Mouse (Mus musculus) kidney, embryonic 16.5 days (tissue): ENCODE results near the gene Ang. TPM values are rescaled to one million over a fixed set of nuclear protein-coding genes. Genes with fewer than 3 reads are reported as not detected.

Experiments
- ATAC-seq: fragments of 200-750 bp; cut with Nextera tagmentation; 2 replicates; pipeline ENCODE4 v1.8.0; 2017; ENCODE audit warnings: moderate TSS enrichment; ENCODE audit not compliant: low FRiP score, low TSS enrichment
- H3K27ac ChIP-seq: fragments of 300-500 bp; sonication (generic); 2 replicates; pipeline ENCODE4 v1.5.1; 2014; ENCODE audit warnings: low read length
- H3K27me3 ChIP-seq: fragments of 300-500 bp; sonication (generic); 2 replicates; pipeline ENCODE4 v1.6.1; 2014; ENCODE audit warnings: low read length, control low read depth, mixed read lengths; ENCODE audit not compliant: insufficient read depth
- H3K36me3 ChIP-seq: fragments of 300-500 bp; sonication (generic); 2 replicates; pipeline ENCODE4 v1.6.1; 2014; ENCODE audit warnings: low read length, control low read depth, mixed read lengths; ENCODE audit not compliant: insufficient read depth
- H3K4me1 ChIP-seq: fragments of 300-500 bp; sonication (generic); 2 replicates; pipeline ENCODE4 v1.6.1; 2014; ENCODE audit warnings: low read length, control low read depth, mixed read lengths; ENCODE audit not compliant: insufficient read depth
- H3K4me2 ChIP-seq: fragments of 300-500 bp; sonication (generic); replicated peaks from 2 replicates; pipeline ENCODE4 v1.6.1; 2014; ENCODE audit warnings: low read depth, low read length
- H3K4me3 ChIP-seq: fragments of 300-500 bp; sonication (generic); 2 replicates; pipeline ENCODE4 v1.5.1; 2014; ENCODE audit warnings: mild to moderate bottlenecking, low read length
- H3K9ac ChIP-seq: fragments of 300-500 bp; sonication (generic); replicated peaks from 2 replicates; pipeline ENCODE4 v1.6.1; 2014; ENCODE audit warnings: low read length
- H3K9me3 ChIP-seq: fragments of 300-500 bp; sonication (generic); 2 replicates; pipeline ENCODE4 v1.6.1; 2016; ENCODE audit warnings: low read length, control low read depth
- WGBS: fragments of 180-500 bp; shearing (Covaris S2); extraction: QIAGEN DNeasy Blood & Tissue Kit; methylation state at CpG from one replicate; pipeline ENCODE4 v1.1.7; 2014; 5-methylcytosine and 5-hydroxymethylcytosine counted together
- polyA plus RNA-seq: library from polyadenylated mRNA; unstranded; fragments of >200 nt; fragmentation: Nextera tagmentation; extraction: Ambion mirVana; gene quantifications from 2 replicates; pipeline ENCODE4 v1.2.1, GENCODE M21; 2015

The Ang gene
- polyA plus RNA-seq, 1 experiment from 2014 or later = 8.9 TPM

- Histone ChIP-seq H3K36me3 (no peaks in the 10 kb centered on the region), H3K4me1 (no peaks in the 10 kb centered on the region), H3K9ac (no peak overlapping the region), H3K4me2 (no peak overlapping the region), H3K27ac (no peak overlapping the region), H3K9me3 (no peaks in the 10 kb centered on the region), H3K27me3 (no peaks in the 10 kb centered on the region), H3K4me3 (no peak overlapping the region)
- 52% methylated on average over 5 of the region's 5 CpGs for WGBS
- ATAC-seq = no peak
Measured at GRCm38 (mm10) chr14:51068956-51069355, 22.0 kb upstream of the Ang start.

DNA sequence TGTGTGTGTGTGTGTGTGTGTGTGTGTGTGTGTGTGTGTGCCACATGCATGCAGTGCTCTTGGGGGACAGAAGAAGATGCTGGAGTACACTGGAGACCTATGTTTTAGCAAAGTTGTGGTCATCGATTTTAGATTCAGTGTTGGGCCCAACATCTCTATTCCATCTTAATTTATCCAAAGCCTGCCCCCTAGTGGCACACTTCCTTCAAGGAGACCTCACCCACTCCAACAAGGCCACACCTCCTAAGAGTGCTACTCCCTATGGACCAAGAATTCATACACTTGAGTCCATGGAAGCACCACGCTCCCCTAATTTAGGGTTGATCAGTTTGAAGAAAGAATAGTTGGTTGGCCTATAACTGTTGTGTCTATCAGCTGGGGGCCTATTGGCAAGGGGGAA lies 21.3 kb upstream of the Ang start:
- no peak for ATAC-seq

DNA sequence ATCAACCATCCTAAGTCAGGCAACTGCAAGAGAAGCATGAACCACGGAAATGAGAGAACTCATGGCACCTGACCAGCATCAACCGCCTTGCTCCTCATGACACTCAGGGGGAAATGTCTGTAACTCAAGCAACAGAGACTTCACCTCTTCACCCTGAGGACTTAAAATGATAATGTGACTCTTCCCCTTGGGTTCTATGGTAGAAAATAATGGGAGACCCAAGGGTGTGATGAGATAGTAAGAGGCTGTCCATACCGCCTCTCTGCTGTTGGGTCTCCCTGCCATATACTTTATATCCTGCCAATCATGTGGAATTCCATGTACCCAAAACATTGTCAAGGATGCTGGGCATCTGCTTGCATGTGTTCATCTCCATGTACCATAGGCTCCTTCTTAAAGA lies 16.6 kb upstream of the Ang start, which contains the start of gene Olfr750:
TSS of gene Olfr750 (minus strand) at position 101 of the 400 bp plus-strand sequence.
- no peaks in the 10 kb centered on the region for H3K9me3 ChIP-seq
- H3K9ac ChIP-seq = no peak within 1 kb of the TSS
- no peak for ATAC-seq
- 81% methylated on average over 3 of the region's 3 CpGs for WGBS
- H3K27ac ChIP-seq = no peak within 1 kb of the TSS
- no peak within 1 kb of the TSS for H3K4me2 ChIP-seq
- H3K4me1 ChIP-seq = no peaks in the 10 kb centered on the region
- peaks cover 3% of the 10 kb centered on the region; the same call in 1 of the 2 replicates for H3K27me3 ChIP-seq
- H3K4me3 ChIP-seq = no peak within 1 kb of the TSS
- no peaks in the 10 kb centered on the region for H3K36me3 ChIP-seq

More for the DNA sequence above, 21.3 kb upstream of the Ang start:
- WGBS = 93% methylated on average over 2 of the region's 2 CpGs
- no peak overlapping the region for H3K4me2 ChIP-seq
- no peak overlapping the region for H3K4me3 ChIP-seq
- no peaks in the 10 kb centered on the region for H3K4me1 ChIP-seq
- no peaks in the 10 kb centered on the region for H3K9me3 ChIP-seq
- H3K36me3 ChIP-seq = no peaks in the 10 kb centered on the region
- H3K27ac ChIP-seq = no peak overlapping the region
- no peak overlapping the region for H3K9ac ChIP-seq
- H3K27me3 ChIP-seq = no peaks in the 10 kb centered on the region

GRCm38 (mm10) chr14:51079180-51079579 lies 11.8 kb upstream of the Ang start:
- H3K27ac ChIP-seq = no peak overlapping the region
- H3K4me3 ChIP-seq = no peak overlapping the region
- no peaks in the 10 kb centered on the region for H3K36me3 ChIP-seq
- ATAC-seq = no peak
- H3K9me3 ChIP-seq = no peaks in the 10 kb centered on the region
- WGBS = 85% methylated on average over 1 of the region's 1 CpGs
- H3K4me1 ChIP-seq = peaks cover 7% of the 10 kb centered on the region; the same call in 1 of the 2 replicates
- H3K4me2 ChIP-seq = no peak overlapping the region
- H3K27me3 ChIP-seq = peaks cover 12% of the 10 kb centered on the region
- H3K9ac ChIP-seq = no peak overlapping the region

GRCm38 (mm10) chr14:51081035-51081434 lies 9.9 kb upstream of the Ang start:
- Histone ChIP-seq H3K36me3 (no peaks in the 10 kb centered on the region), H3K4me1 (peaks cover 7% of the 10 kb centered on the region; the same call in 1 of the 2 replicates), H3K9ac (no peak overlapping the region), H3K27me3 (peaks cover 11% of the 10 kb centered on the region), H3K4me2 (no peak overlapping the region), H3K27ac (no peak overlapping the region), H3K9me3 (no peaks in the 10 kb centered on the region), H3K4me3 (no peak overlapping the region)
- 93% methylated on average over 2 of the region's 2 CpGs for WGBS
- ATAC-seq = no peak

DNA sequence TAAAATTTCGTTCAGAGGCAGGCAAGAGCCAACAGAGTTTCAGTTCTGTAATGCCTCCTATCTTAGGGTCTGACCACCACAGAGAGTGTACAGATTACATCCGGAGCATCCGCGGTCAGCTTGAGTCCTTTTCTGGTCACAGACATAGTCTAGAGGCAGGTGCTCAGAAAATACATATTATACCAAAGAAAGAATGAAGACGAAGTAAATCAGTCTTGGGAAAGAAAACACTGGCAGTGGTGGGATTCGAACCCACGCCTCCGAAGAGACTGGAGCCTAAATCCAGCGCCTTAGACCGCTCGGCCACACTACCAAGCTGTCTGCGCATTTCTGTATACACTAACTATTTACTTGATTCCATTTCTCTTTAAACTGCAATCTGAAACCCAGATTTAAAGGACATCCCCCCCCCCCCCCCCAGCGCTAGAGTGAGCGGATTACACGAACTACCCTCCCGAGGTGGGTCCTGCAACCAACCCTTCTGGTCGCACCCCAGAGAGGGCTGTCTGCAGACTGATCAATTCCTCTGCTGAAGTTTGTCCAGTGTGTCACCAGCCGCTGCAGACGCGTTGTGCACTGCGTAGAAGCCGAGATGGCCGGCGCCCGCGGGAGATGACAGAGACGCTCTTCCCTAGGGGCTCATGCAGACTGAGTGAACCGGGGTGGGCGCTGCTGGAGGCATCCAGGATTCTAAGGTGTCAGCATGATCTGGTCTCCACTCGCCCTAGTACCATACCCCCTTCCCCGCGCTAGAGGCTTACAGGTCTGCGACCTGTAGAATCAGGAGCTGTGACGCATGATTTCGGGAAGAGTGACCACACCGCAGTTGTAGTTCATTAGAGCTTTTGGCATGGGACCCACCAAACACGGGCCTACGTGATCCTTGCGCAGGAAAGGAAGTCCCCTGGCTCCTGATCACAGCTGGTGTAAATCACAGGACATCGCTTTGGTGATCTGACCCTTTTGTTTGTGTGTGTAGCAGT lies 8.1 kb upstream of the Ang start:
- peak overlapping the region; percentile 67 for H3K9ac ChIP-seq
- H3K4me1 ChIP-seq = peaks cover 7% of the 10 kb centered on the region; the same call in 1 of the 2 replicates
- 3% methylated on average over 40 of the region's 40 CpGs for WGBS
- no peaks in the 10 kb centered on the region for H3K36me3 ChIP-seq
- H3K4me2 ChIP-seq = peak overlapping the region; percentile 83
- peak; percentile 86 for ATAC-seq
- H3K4me3 ChIP-seq = peak overlapping the region; percentile 67
- no peaks in the 10 kb centered on the region for H3K9me3 ChIP-seq
- H3K27ac ChIP-seq = no peak overlapping the region
- H3K27me3 ChIP-seq = peaks cover 11% of the 10 kb centered on the region

DNA sequence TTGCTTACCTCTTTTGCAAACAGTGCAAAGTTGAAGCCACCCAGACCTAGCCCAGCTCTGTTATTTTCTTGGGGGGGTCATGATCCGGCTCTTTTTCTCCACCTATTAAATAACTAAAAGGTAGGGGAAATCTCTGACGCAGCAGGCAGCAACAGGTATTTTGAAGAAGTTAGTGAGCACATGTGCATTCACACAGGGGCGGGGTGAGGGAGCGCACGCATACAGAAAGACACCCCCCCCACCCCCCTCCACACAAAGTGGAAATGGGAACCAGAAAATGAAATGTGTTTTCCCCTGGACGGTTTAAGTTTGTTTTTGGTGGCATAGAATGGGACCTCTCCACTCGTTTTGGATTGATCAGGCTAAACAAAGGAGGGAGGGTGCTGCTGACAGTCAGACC lies 7.1 kb upstream of the Ang start:
- Histone ChIP-seq H3K9me3 (no peaks in the 10 kb centered on the region), H3K27me3 (peaks cover 11% of the 10 kb centered on the region), H3K4me2 (peak overlapping the region; percentile 83), H3K36me3 (no peaks in the 10 kb centered on the region), H3K4me1 (peaks cover 10% of the 10 kb centered on the region; the same call in 1 of the 2 replicates), H3K9ac (no peak overlapping the region), H3K27ac (no peak overlapping the region), H3K4me3 (peak overlapping the region; percentile 67)
- 17% methylated on average over 7 of the region's 7 CpGs for WGBS
- no peak for ATAC-seq

DNA sequence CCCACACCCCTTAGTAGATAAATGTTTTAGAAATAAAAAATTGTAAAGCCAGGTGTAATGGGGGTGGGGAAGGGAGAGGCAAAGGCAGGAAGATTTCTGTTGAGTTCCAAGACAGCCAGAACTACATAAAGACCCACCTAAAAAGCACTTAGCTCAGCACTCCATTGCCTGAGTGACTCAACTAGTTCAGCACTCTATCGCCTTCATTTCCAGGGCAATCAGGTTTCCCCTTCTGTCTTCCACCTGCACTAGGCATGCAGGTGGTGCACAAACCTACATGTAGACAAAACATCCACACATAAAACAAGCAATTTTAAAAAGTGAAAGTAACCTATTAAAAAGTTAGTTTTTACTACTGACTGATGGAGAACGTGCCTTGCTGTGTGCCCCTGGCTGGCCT lies 5.9 kb upstream of the Ang start:
- no peak overlapping the region for H3K4me3 ChIP-seq
- H3K27ac ChIP-seq = no peak overlapping the region
- WGBS = 64% methylated on average over 2 of the region's 2 CpGs
- peaks cover 10% of the 10 kb centered on the region for H3K27me3 ChIP-seq
- H3K36me3 ChIP-seq = no peaks in the 10 kb centered on the region
- H3K9me3 ChIP-seq = no peaks in the 10 kb centered on the region
- H3K4me2 ChIP-seq = no peak overlapping the region
- no peak for ATAC-seq
- H3K4me1 ChIP-seq = peaks cover 10% of the 10 kb centered on the region; the same call in 1 of the 2 replicates
- H3K9ac ChIP-seq = no peak overlapping the region

GRCm38 (mm10) chr14:51085911-51086310 lies 5.0 kb upstream of the Ang start:
- H3K9me3 ChIP-seq = no peaks in the 10 kb centered on the region
- 70% methylated on average over 4 of the region's 4 CpGs for WGBS
- no peak for ATAC-seq
- no peak overlapping the region for H3K4me2 ChIP-seq
- no peak overlapping the region for H3K4me3 ChIP-seq
- peaks cover 6% of the 10 kb centered on the region for H3K27me3 ChIP-seq
- no peak overlapping the region for H3K27ac ChIP-seq
- no peaks in the 10 kb centered on the region for H3K36me3 ChIP-seq
- no peak overlapping the region for H3K9ac ChIP-seq
- peaks cover 10% of the 10 kb centered on the region; the same call in 1 of the 2 replicates for H3K4me1 ChIP-seq

DNA sequence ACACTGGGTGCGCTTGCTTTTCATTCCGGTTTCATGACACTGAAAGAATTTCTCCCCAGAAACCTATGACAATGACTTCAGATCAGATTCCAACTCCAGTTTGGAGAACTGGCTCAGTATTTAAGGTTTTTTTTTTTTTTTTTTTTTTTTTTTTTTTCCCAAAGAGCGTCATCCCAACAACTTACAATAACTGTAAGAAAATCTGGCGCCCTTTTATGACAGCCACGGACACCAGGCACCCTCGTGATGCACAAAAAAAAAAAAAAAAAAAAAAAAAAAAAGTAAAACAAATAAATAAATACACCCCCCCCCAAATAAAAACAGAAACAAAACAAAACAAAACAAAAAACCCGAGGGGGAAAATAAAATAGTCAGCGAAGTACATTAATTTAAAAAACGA lies 3.2 kb upstream of the Ang start:
- H3K9me3 ChIP-seq = no peaks in the 10 kb centered on the region
- H3K36me3 ChIP-seq = no peaks in the 10 kb centered on the region
- H3K27me3 ChIP-seq = 0 out of 2 replicates have a peak, but pooled peaks cover 3% of the 10 kb centered on the region
- H3K27ac ChIP-seq = no peak overlapping the region; the same call in 1 of the 2 replicates
- H3K4me3 ChIP-seq = peak overlapping the region; percentile 89
- peaks cover 15% of the 10 kb centered on the region for H3K4me1 ChIP-seq
- H3K9ac ChIP-seq = no peak overlapping the region
- WGBS = 11% methylated on average over 9 of the region's 9 CpGs
- no peak for ATAC-seq
- H3K4me2 ChIP-seq = peak overlapping the region; percentile 80
